Mouse (Mus musculus): ENCODE data around the gene Rxra. TPM values are rescaled to one million over a fixed set of nuclear protein-coding genes. Genes with fewer than 3 reads are reported as not detected.

The Rxra gene
- total RNA-seq, 2 experiments from 2014 or later, result 41.5 to 45.9 TPM

GRCm38 (mm10) chr2:27729009-27729408 lies 52.8 kb downstream of the Rxra start:
- intact Hi-C loops (cut with DNase I), result no loop called here
- no peak for DNase-seq (ENCODE audit: low spot score)

DNA sequence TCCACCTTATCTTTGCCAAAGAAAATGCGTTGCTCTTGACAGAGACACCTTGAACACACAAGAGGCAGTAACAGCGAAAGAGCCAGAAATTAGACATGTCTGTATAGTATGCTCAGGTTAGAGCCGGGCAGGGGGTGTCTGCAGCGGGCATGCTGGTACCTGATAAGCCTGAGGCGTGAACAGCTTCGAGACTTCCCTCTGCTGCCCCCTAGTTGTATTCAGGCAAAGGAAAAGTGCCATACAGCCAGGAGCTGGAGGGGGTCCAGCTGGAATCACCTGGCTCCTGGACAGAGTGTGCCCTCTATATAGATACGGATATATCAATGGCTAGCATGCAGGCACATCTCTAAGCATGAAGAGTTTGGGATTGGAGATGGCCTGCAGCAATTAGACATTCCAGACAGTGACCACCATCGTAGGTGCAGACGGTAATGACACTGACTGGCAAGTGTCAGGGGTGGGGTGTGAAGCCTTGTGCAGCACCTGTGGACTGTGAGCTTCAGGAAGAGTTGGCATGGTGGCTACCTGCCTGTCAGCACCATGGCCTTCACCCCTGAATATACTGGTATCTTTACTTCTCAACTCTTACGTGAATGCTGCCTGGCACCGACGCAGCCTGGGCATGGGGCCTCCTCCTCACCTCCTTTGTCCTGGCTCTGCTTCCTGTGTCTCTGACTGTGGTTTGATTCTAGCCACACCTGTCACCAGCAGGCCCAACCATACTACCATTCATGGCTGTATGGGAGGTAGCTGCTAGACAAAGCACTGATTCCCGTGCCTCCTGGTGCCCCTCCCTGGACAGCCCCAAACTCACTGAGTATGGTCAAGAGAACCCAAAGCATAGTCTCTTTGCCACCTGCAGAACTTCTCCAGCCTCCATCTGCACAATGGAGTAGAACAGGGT lies 54.0 kb downstream of the Rxra start:
- DNase-seq (ENCODE audit: low spot score), result no peak
- intact Hi-C loops (cut with DNase I), result loop anchor here (5.0 kb wide), 1 partner anchor 38 kb away; no protein-coding TSS in a partner anchor

DNA sequence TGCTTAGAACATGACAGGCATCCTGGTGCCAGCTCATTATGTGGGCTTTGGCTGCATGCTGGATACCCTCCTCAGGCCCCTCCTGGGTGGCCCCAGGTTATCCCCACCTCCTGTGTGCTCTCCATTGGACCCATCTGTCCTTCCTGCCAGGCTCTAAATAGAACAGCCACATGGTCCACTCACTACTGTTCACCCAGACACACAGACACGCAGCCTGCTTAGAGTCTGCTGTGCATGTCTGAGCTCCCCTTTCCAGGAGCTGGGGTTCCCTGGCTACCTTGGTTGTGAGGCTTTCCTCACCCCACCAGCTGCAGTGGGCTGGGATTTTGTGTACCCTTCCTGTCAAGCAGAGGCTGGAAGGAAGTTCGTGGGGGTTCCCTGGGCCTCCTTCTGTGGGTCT lies 56.8 kb downstream of the Rxra start:
- intact Hi-C loops (cut with DNase I), result loop anchor here (5.0 kb wide), 1 partner anchor 41 kb away; no protein-coding TSS in a partner anchor
- no peak for DNase-seq (ENCODE audit: low spot score)

DNA sequence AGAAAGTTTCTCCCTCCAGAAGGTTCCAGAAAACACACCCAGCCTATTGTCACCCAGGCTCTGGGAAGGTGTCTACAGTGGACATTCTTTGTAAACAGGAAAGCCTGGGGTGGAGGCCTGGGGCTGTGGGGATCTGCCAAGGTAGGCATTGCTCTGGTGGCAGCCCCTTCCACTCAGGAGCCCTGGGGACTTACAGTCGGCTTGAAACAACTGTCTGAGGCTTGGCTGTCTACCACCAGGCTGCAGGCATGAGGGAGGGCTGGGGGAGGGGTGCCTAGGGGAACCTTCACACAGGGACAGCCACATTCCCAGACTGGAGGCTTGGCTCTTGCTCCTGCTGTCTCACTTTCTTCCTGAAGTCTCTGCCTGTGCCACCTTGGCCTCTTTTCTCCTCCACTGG lies 58.1 kb downstream of the Rxra start:
- intact Hi-C loops (cut with DNase I), result loop anchor here (5.0 kb wide), 1 partner anchor 42 kb away; no protein-coding TSS in a partner anchor
- peak; percentile 21 for DNase-seq (ENCODE audit: low spot score)

GRCm38 (mm10) chr2:27734800-27735199 lies 58.6 kb downstream of the Rxra start:
- DNase-seq (ENCODE audit: low spot score), result no peak
- intact Hi-C loops (cut with DNase I), result loop anchor here (5.0 kb wide), 1 partner anchor 42 kb away; no protein-coding TSS in a partner anchor

GRCm38 (mm10) chr2:27736802-27737201 lies 60.6 kb downstream of the Rxra start:
- intact Hi-C loops (cut with DNase I), result no loop called here
- DNase-seq (ENCODE audit: low spot score), result no peak

DNA sequence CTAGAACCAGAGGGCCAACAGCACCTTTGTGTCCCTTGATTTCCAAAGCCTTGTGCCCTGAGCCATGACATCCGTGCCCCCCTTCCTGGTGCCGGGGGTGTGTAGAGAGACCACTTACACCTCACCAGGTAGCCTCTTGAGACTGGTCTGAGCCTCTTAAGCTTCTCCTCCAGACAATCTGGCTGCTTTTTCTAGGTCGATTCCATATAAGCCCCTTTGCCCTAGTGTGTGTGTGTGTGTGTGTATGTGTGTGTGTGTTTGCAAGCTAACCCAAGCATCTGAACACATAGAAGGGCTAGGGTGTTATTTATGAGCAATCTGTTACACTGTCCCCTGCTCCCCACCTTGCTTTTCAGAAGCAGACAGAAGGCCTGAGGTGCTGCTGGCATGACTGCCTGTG lies 62.2 kb downstream of the Rxra start:
- intact Hi-C loops (cut with DNase I), result no loop called here
- DNase-seq (ENCODE audit: low spot score), result no peak

DNA sequence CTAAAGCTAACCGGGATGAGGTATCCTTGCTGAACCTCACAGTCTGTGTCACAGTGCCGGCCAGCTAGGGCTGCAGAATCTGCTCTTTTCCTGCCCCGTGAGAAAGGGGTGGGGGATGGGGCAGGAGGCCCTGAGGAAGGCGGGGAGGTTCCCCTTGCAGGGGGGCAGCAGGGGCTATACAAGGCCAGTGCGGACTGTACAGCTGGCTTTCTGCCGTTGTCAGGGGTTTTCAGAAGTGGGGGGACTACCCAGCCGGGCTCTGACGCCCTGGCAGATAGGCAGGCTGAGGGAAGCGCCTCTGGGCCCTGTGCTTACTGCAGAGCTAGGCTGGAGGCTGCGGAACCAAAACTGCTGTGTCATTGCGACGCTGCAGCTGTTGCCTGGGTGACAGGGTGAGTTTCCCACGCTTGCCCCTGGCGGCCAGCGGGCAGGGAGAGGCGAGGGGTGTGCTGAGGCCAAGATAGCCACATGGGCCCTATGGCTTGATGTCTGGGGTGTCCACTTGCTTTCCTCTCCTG lies 63.9 kb downstream of the Rxra start:
- DNase-seq (ENCODE audit: low spot score), result peak; percentile 78
- intact Hi-C loops (cut with DNase I), result loop anchor here (5.0 kb wide), 1 partner anchor 63 kb away; the partner anchor contains the start of gene Rxra

DNA sequence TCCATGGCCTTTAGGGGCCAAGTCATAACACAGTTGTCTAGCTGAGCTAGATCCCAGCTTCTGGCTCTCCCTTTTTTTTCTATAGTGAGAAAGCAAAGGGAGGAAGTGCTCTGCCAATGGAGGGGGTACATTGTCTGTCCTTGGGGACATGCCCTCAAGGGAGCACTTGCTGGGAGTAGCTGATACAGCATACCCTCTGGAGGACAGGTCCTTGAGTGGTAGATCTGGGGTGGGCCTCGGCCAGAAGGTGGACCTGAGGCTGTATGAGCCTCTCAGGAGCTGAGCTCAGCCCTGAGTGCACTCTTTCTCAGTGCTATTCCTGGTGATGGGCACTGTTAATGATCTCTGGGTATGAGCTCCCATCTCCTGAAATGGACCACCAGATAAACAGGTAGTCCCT lies 66.9 kb downstream of the Rxra start:
- DNase-seq (ENCODE audit: low spot score), result no peak
- intact Hi-C loops (cut with DNase I), result loop anchor here (5.0 kb wide), 1 partner anchor 66 kb away; the partner anchor contains the start of gene Rxra

- intact Hi-C loops (cut with DNase I), result loop anchor here (5.0 kb wide), 1 partner anchor 67 kb away; the partner anchor contains the start of gene Rxra
- DNase-seq (ENCODE audit: low spot score), result no peak
Observed at GRCm38 (mm10) chr2:27743863-27744611, 67.8 kb downstream of the Rxra start.

DNA sequence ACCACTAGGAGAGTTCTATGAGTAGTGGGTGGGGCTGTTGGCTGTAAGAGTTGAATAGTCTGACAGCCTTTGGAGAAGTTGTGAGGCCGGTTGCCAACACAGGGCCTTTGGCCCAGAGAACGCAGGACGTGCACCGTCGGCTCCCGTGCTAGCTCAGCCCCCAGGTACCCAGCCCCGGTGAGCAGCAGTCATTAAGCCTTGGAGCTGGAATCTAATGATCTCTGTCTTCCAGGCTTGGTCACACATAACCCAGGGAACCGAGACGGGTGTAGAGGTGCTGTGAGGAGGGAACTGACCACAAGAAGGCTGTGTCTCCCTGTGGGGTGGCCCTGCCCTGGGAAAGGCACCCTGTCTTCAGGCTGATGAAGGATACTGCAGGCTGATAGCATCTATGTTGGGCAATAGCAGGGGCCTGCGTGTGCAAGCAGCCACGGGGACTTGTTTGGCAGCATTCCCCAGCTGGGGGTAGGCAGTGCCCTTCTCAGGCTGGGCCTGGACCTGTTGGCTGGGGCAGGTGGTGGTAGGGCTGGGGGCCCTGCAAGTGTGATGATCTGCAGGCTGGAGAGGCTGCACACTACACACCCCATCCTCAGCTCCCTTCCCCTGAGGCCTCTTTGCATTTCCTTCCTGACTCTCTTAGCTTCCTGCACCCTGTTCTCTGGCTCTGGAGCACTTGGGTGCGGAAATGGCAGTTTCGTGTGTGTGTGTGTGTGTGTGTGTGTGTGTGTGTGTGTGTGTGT lies 68.5 kb downstream of the Rxra start:
- DNase-seq (ENCODE audit: low spot score), result no peak
- intact Hi-C loops (cut with DNase I), result loop anchor here (5.0 kb wide), 2 partner anchors 52 to 67 kb away; partner anchors contain the start of gene Rxra

DNA sequence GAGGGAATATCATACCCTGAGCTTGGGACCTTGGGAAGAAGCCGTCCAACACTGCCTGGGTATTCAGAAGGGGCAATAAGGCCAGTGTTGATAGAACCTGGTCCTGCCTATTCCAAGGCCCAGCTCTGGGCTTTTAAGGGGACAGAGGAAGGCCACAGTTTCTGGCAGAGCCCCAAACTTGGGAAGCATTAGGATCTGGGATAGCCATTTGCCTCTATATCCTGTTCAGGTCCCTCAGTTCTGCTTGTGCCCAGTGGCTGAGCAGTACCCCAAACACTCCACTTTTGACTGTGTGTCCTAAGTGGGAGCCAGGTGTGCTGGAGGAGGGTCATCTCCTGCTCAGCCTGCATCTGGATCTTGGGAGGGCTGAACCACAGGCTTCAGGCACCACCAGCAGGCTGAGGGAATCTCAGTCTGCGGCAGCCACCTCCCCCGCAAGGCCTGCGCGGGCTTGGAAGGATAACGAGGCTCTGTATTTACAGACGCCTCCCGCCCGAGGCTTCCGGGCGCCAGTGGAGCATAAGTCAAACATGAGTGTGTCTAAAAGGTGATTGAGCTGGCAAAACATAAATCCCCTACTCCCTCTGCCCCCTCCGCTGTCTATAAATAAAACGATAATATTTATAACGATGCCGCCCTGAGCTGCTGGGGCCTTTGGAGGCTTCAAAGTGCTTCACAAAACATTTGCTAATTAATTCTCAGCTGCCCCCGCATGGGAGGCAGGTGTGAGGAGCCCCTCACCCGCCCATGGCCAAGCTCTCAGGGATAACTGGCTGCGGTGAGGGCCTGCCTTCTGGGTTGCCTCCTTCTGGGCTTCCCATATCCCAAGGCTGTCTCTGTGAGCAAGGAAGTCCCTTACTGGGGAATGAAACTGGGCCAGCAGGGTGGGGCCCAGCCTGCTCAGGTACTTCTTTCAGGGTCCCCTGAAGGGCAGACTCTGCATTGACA lies 69.7 kb downstream of the Rxra start:
- no peak for DNase-seq (ENCODE audit: low spot score)
- intact Hi-C loops (cut with DNase I), result loop anchor here (5.0 kb wide), 1 partner anchor 54 kb away; no protein-coding TSS in a partner anchor

GRCm38 (mm10) chr2:27746854-27747253 lies 70.6 kb downstream of the Rxra start:
- intact Hi-C loops (cut with DNase I), result loop anchor here (5.0 kb wide), 1 partner anchor 55 kb away; no protein-coding TSS in a partner anchor
- DNase-seq (ENCODE audit: low spot score), result no peak

DNA sequence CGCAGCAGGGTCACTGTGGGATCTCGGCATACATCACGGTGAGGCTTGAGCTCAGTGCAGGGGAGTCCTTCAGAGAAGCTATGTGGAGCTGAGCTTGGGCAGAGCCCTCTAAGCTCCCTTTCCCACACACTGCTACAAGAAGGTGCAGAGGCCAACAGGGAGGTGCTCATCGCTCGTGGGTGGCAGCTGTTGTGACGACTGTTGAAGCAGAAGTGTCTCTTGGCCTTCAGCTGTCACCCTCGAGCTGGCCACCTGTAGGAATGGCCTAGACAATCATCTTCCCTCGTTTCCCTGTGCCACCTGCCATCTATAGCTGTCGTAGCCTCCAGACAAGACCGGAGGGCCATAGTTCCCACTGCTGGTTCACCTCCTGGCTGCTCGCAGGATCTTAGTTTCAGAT lies 72.7 kb downstream of the Rxra start:
- intact Hi-C loops (cut with DNase I), result loop anchor here (5.0 kb wide), 1 partner anchor 57 kb away; no protein-coding TSS in a partner anchor

DNA sequence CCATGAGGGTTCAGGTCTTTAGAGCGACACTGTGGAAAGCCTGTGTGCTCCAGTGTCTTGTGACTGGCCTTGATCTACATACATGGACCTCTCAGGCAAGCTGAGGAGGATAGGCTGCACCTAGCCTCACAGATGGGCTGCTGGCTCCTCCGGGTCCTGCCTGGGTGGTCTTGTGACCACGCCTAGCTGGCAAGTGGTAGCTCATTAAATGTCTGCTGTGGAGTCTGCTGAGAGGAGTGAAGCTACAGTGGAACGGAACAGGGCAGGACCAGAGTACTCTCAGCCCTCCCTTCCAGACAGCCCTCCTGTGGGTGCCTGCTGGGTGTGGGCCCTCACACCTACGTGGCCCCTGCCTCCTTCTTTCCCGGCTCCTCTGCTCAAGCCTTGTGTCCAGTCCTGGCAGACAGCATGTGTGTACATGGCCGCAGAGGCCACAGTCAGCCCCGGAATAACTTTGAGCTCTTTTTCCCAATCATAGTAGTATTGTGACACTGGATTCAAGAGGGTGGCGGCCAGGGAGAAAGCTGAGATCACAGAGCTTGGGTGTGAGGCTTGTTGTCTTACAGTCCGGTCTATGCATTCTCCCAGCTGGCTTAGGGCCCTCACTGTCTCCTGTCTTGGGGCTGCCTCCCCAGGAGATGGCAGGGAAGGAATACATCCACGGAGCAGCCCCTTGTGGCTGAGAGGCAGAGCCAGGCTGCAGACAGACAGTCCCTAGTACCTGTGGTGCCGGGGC lies 74.3 kb downstream of the Rxra start:
- no peak for DNase-seq (ENCODE audit: low spot score)
- intact Hi-C loops (cut with DNase I), result no loop called here

More for the DNA sequence above, 72.7 kb downstream of the Rxra start:
- no peak for DNase-seq (ENCODE audit: low spot score)

GRCm38 (mm10) chr2:27751135-27751519 lies 74.9 kb downstream of the Rxra start:
- intact Hi-C loops (cut with DNase I), result no loop called here

DNA sequence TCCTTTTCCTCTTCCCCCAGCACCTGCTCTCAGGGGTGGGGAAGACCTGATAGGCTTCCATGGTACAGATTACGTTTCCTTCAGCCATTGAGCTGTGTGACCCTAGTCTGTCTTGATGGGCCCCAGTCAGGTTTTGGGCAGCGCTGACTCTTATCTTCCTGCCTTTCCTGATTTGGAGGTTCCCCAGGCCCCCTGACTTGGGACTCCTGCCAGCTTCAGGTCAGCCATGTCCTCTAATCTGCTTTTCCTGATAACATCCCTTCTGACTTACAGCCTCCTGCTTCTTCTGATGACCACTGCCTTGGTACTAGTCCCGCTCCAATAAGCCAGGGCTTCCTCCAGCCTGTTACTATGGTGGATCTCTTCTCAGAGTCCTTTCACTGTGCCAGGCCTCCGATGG lies 75.6 kb downstream of the Rxra start:
- no peak for DNase-seq (ENCODE audit: low spot score)
- intact Hi-C loops (cut with DNase I), result no loop called here

More at GRCm38 (mm10) chr2:27751135-27751519, 74.9 kb downstream of the Rxra start:
- no peak for DNase-seq (ENCODE audit: low spot score)

DNA sequence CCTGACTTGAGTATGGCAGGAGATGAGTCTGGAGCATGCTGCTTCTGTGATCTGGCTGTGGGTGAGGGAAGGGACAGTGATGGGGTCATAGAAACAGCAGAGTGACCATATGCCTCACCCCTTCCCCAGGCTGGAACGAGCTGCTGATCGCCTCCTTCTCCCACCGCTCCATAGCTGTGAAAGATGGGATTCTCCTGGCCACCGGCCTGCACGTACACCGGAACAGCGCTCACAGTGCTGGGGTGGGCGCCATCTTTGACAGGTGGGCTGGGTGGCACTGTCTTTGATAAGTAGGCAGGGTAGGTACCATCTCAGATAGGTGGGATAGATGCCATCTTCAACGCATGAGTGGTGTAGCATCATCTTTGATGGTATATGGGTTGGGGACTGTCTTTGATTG lies 77.9 kb downstream of the Rxra start:
- intact Hi-C loops (cut with DNase I), result no loop called here
- no peak for DNase-seq (ENCODE audit: low spot score)

Data from heart, postnatal 25 days (tissue).